Mouse (Mus musculus): ENCODE data around the gene Tcf7l2.

Gene Tcf7l2

GRCm38 (mm10) chr19:55941253-55942125 is 199.9 kb downstream of the Tcf7l2 start:
- DNase-seq (ENCODE audit: low spot score): no peak

- no peak for DNase-seq (ENCODE audit: low spot score)
These were observed 209.8 kb downstream of the Tcf7l2 start for GRCm38 (mm10) chr19:55951397-55951796.

- peak; percentile 55 for DNase-seq (ENCODE audit: low spot score)
These were observed 211.6 kb downstream of the Tcf7l2 start for GRCm38 (mm10) chr19:55953207-55953606.

GRCm38 (mm10) chr19:55955126-55955525 is 213.5 kb downstream of the Tcf7l2 start:
- DNase-seq (ENCODE audit: low spot score): no peak

GRCm38 (mm10) chr19:55956745-55957144 is 215.1 kb downstream of the Tcf7l2 start:
- no peak for DNase-seq (ENCODE audit: low spot score)

GRCm38 (mm10) chr19:55964421-55964820 is 222.8 kb downstream of the Tcf7l2 start:
- no peak for DNase-seq (ENCODE audit: low spot score)

- DNase-seq (ENCODE audit: low spot score): no peak
These were observed 224.4 kb downstream of the Tcf7l2 start for GRCm38 (mm10) chr19:55966066-55966465.

GRCm38 (mm10) chr19:55969929-55970531 is 228.4 kb downstream of the Tcf7l2 start:
- no peak for DNase-seq (ENCODE audit: low spot score)

GRCm38 (mm10) chr19:55976073-55976472 is 234.5 kb downstream of the Tcf7l2 start:
- no peak for DNase-seq (ENCODE audit: low spot score)
